Comparison of ENCODE assay signal across 8 mouse cellular contexts in the genomic region with DNA sequence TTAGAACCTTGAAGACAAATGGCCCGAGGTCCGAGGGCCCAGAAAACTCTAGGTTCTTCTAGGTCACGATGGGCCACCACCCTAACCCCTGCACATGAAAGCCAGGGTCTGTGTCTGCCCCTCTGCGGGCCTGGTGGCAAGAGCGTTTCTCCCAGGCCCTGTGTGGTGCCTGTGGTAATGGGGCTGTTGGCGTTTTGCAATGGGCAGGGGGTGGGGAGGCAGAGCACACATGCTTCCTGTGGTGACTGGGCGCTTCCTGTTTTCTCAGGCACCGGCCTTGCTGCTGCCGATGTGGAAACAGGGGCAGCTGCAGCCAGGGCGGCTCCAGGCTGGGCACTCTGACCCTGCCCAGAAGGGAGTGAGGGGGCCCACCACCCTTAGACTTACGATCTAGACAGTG. TPM values are rescaled to one million over a fixed set of nuclear protein-coding genes. Genes with fewer than 3 reads are reported as not detected.
DNase-seq lines count a peak whose midpoint lies in the region; ATAC-seq and TF ChIP-seq lines count a peak whose summit lies in the region.
"Had no signal": no experiment of that assay in that cellular context is flagged by ENCODE, and none has a peak within 500 bp of the region (broad histone marks: within the 10 kb centered on the region; RNA-seq: fewer than 3 reads in every experiment).

No protein-coding gene starts in this region.

- H3K27ac ChIP-seq in heart, embryonic 15.5 days = 0 out of 2 replicates have a peak overlapping the region, but pooled peaks have one; percentile 36
- H3K27ac ChIP-seq in lung, embryonic 16.5 days (ENCODE audit: low read length) = peak overlapping the region; percentile 38
- H3K27ac ChIP-seq in stomach, postnatal 0 days (replicated peaks) = peak overlapping the region; percentile 35; the same call in 1 of the 2 replicates
- H3K27ac ChIP-seq: embryonic facial prominence, embryonic 15.5 days had no signal

- TF ChIP-seq EP300 in stomach, postnatal 0 days (optimal IDR thresholded peaks at IDR 0.05) = no peak

- TF ChIP-seq CTCF in stomach, postnatal 0 days (IDR thresholded peaks at IDR 0.05; ENCODE audit: low read depth) = no peak

- no peak overlapping the region for H3K4me3 ChIP-seq in heart, embryonic 15.5 days
- no peak overlapping the region for H3K4me3 ChIP-seq in lung, embryonic 16.5 days (ENCODE audit: low read length)
- H3K4me3 ChIP-seq in stomach, postnatal 0 days (ENCODE audit: low read depth, low read length) = no peak overlapping the region
- H3K4me3 ChIP-seq: embryonic facial prominence, embryonic 15.5 days had no signal

- no peak overlapping the region for H3K4me2 ChIP-seq in heart, embryonic 15.5 days
- H3K4me2 ChIP-seq in lung, embryonic 16.5 days (ENCODE audit: low read depth, low read length) = no peak overlapping the region
- no peak overlapping the region for H3K4me2 ChIP-seq in stomach, postnatal 0 days (replicated peaks; ENCODE audit: low read depth)
- H3K4me2 ChIP-seq: embryonic facial prominence, embryonic 15.5 days had no signal

- H3K27me3 ChIP-seq in heart, embryonic 15.5 days = no peaks in the 10 kb centered on the region
- H3K27me3 ChIP-seq in lung, embryonic 16.5 days (ENCODE audit: control insufficient read depth, insufficient read depth, low read depth, low read length) = no peaks in the 10 kb centered on the region
- H3K27me3 ChIP-seq in stomach, postnatal 0 days (ENCODE audit: control insufficient read depth, insufficient read depth, low read length) = no peaks in the 10 kb centered on the region
- H3K27me3 ChIP-seq: embryonic facial prominence, embryonic 15.5 days had no signal

- no peaks in the 10 kb centered on the region for H3K36me3 ChIP-seq in heart, embryonic 15.5 days
- H3K36me3 ChIP-seq in lung, embryonic 16.5 days (ENCODE audit: control insufficient read depth, insufficient read depth, low read length) = no peaks in the 10 kb centered on the region
- no peaks in the 10 kb centered on the region for H3K36me3 ChIP-seq in stomach, postnatal 0 days (ENCODE audit: control insufficient read depth, insufficient read depth, low read length)
- H3K36me3 ChIP-seq: embryonic facial prominence, embryonic 15.5 days had no signal

- no peaks in the 10 kb centered on the region for H3K9me3 ChIP-seq in heart, embryonic 15.5 days (replicated peaks)
- H3K9me3 ChIP-seq in lung, embryonic 16.5 days (ENCODE audit: control insufficient read depth, low read length) = no peaks in the 10 kb centered on the region
- H3K9me3 ChIP-seq in stomach, postnatal 0 days (ENCODE audit: control insufficient read depth, low read length) = no peaks in the 10 kb centered on the region
- H3K9me3 ChIP-seq: embryonic facial prominence, embryonic 15.5 days had no signal

- H3K9ac ChIP-seq in heart, embryonic 15.5 days = no peak overlapping the region
- 0 out of 2 replicates have a peak overlapping the region, but pooled peaks have one; percentile 11 for H3K9ac ChIP-seq in lung, embryonic 16.5 days (ENCODE audit: low read length)
- no peak overlapping the region for H3K9ac ChIP-seq in stomach, postnatal 0 days (ENCODE audit: low read length)
- H3K9ac ChIP-seq: embryonic facial prominence, embryonic 15.5 days had no signal

- DNase-seq in CD4-positive, CD25-positive, alpha-beta regulatory T cell, adult 2 months (ENCODE audit: low read depth, low spot score) = peak; percentile 78
- DNase-seq in T-cell, adult 2 months (ENCODE audit: low spot score) = peak; percentile 75
- no peak for DNase-seq in stomach, postnatal 0 days (ENCODE audit: low spot score)
- no peak for DNase-seq in frontal cortex, postnatal 10 days (ENCODE audit: low spot score in 2 of 2)
- DNase-seq in frontal cortex, adult 2 months (ENCODE audit: extremely low spot score in 1 of 2, low spot score in 1 of 2) = no peak

- 55% methylated on average over 11 of the region's 11 CpGs for WGBS in heart, embryonic 15.5 days
- WGBS in lung, embryonic 16.5 days = 61% methylated on average over 11 of the region's 11 CpGs
- 66% methylated on average over 11 of the region's 11 CpGs for WGBS in stomach, postnatal 0 days

- H3K4me1 ChIP-seq in heart, embryonic 15.5 days (replicated peaks) = peaks cover 16% of the 10 kb centered on the region
- H3K4me1 ChIP-seq in lung, embryonic 16.5 days (replicated peaks; ENCODE audit: control insufficient read depth, insufficient read depth, low read length) = peaks cover 6% of the 10 kb centered on the region
- H3K4me1 ChIP-seq in stomach, postnatal 0 days (replicated peaks; ENCODE audit: control insufficient read depth, insufficient read depth) = no peaks in the 10 kb centered on the region

- no peak for ATAC-seq in heart, embryonic 15.5 days (replicated peaks; ENCODE audit: insufficient number of reproducible peaks, insufficient read depth, low FRiP score, low read depth)
- ATAC-seq in lung, embryonic 16.5 days (ENCODE audit: low read depth) = peak; percentile 63
- peak; percentile 41; the same call in 1 of the 2 replicates for ATAC-seq in stomach, postnatal 0 days (ENCODE audit: low FRiP score, low TSS enrichment)

RNA-seq across cellular contexts. Expression of a gene that starts 0.7 kb away (rescaled TPM):
- polyA plus RNA-seq in heart, embryonic 15.5 days (2015; fragmentation: Nextera tagmentation; extraction: Ambion mirVana) = 3.9 and 8.6 TPM in 2 replicates
- polyA plus RNA-seq in lung, embryonic 16.5 days (2015; fragmentation: Nextera tagmentation; extraction: Ambion mirVana) = 6.4 and 8.8 TPM in 2 replicates
- polyA plus RNA-seq in stomach, postnatal 0 days (2015; fragmentation: Nextera tagmentation; extraction: Ambion mirVana) = 6.4 and 7.0 TPM in 2 replicates
- polyA plus RNA-seq in frontal cortex, adult 2 months (2012; rRNA removed) = 9.7 and 12.0 TPM in 2 replicates

RNA-seq across cellular contexts. Expression of a gene that starts 12.6 kb away (rescaled TPM):
- polyA plus RNA-seq in heart, embryonic 15.5 days (2015; fragmentation: Nextera tagmentation; extraction: Ambion mirVana) = 53.5 and 63.2 TPM in 2 replicates
- polyA plus RNA-seq in lung, embryonic 16.5 days (2015; fragmentation: Nextera tagmentation; extraction: Ambion mirVana) = 39.2 and 44.4 TPM in 2 replicates
- polyA plus RNA-seq in stomach, postnatal 0 days (2015; fragmentation: Nextera tagmentation; extraction: Ambion mirVana) = 19.1 and 19.4 TPM in 2 replicates
- 53.8 and 54.3 TPM in 2 replicates for polyA plus RNA-seq in frontal cortex, adult 2 months (2012; rRNA removed)

RNA-seq across cellular contexts. Expression of a gene that starts 29.0 kb away (rescaled TPM):
- 227 and 228 TPM in 2 replicates for polyA plus RNA-seq in heart, embryonic 15.5 days (2015; fragmentation: Nextera tagmentation; extraction: Ambion mirVana)
- 278 and 298 TPM in 2 replicates for polyA plus RNA-seq in lung, embryonic 16.5 days (2015; fragmentation: Nextera tagmentation; extraction: Ambion mirVana)
- 203 and 211 TPM in 2 replicates for polyA plus RNA-seq in stomach, postnatal 0 days (2015; fragmentation: Nextera tagmentation; extraction: Ambion mirVana)
- polyA plus RNA-seq in frontal cortex, adult 2 months (2012; rRNA removed) = 183 and 195 TPM in 2 replicates

RNA-seq across cellular contexts. Expression of a gene that starts 35.1 kb away (rescaled TPM):
- polyA plus RNA-seq in heart, embryonic 15.5 days (2015; fragmentation: Nextera tagmentation; extraction: Ambion mirVana) = 909 and 937 TPM in 2 replicates
- polyA plus RNA-seq in lung, embryonic 16.5 days (2015; fragmentation: Nextera tagmentation; extraction: Ambion mirVana) = 13.0 and 18.0 TPM in 2 replicates
- polyA plus RNA-seq in stomach, postnatal 0 days (2015; fragmentation: Nextera tagmentation; extraction: Ambion mirVana) = 0.02 and 0.07 TPM in 2 replicates
- polyA plus RNA-seq in frontal cortex, adult 2 months (2012; rRNA removed) = 0.30 and 0.61 TPM in 2 replicates

RNA-seq across cellular contexts. Expression of a gene that starts 47.4 kb away (rescaled TPM):
- 27.4 and 33.7 TPM in 2 replicates for polyA plus RNA-seq in heart, embryonic 15.5 days (2015; fragmentation: Nextera tagmentation; extraction: Ambion mirVana)
- polyA plus RNA-seq in lung, embryonic 16.5 days (2015; fragmentation: Nextera tagmentation; extraction: Ambion mirVana) = 2.0 and 2.3 TPM in 2 replicates
- 1.3 and 1.8 TPM in 2 replicates for polyA plus RNA-seq in stomach, postnatal 0 days (2015; fragmentation: Nextera tagmentation; extraction: Ambion mirVana)
- polyA plus RNA-seq in frontal cortex, adult 2 months (2012; rRNA removed) = 1.1 and 1.7 TPM in 2 replicates

Comparison
In these comparisons a context has a peak if more than half of its experiments do, and no peak if none do; other contexts are left out.
1. DNase-seq: peak in CD4-positive, CD25-positive, alpha-beta regulatory T cell, adult 2 months (single experiment) and T-cell, adult 2 months (single experiment); none in stomach, postnatal 0 days (single experiment), frontal cortex, postnatal 10 days (0 of 2) and frontal cortex, adult 2 months (0 of 2).
2. Peak in every context shown above with its lines, with median percentiles within 50 percentile points of each other: H3K27ac ChIP-seq.